Mouse (Mus musculus) ES-CJ7 (cell line): ENCODE data around the gene Tas2r143.

ENCODE experiments used
- DNase-seq: peaks from one replicate; pipeline ENCODE4 v3.0.0; 2011; ENCODE audit warnings: low read depth, low spot score

Tas2r143 gene

GRCm38 (mm10) chr6:42399938-42400337 is at the start of gene Tas2r143:
Gene Tas2r143, plus strand, starts transcription at chr6:42400238.
- DNase-seq = no peak

- no peak for DNase-seq
Observed at GRCm38 (mm10) chr6:42350968-42351775, 48.9 kb upstream of the Tas2r143 start.

- DNase-seq = no peak
Observed at GRCm38 (mm10) chr6:42351776-42352485, 48.1 kb upstream of the Tas2r143 start.

- DNase-seq = no peak
Observed at GRCm38 (mm10) chr6:42352486-42352846, 47.6 kb upstream of the Tas2r143 start.

- no peak for DNase-seq
Observed at GRCm38 (mm10) chr6:42353180-42353579, 46.9 kb upstream of the Tas2r143 start.

- no peak for DNase-seq
Observed at GRCm38 (mm10) chr6:42354076-42355019, 45.7 kb upstream of the Tas2r143 start.

GRCm38 (mm10) chr6:42355366-42355765 is 44.7 kb upstream of the Tas2r143 start:
- no peak for DNase-seq

- no peak for DNase-seq
Observed at GRCm38 (mm10) chr6:42355794-42356600, 44.0 kb upstream of the Tas2r143 start.

- DNase-seq = no peak
Observed at GRCm38 (mm10) chr6:42356913-42357312, 43.1 kb upstream of the Tas2r143 start.

- no peak for DNase-seq
Observed at GRCm38 (mm10) chr6:42357901-42358300, 42.1 kb upstream of the Tas2r143 start.

GRCm38 (mm10) chr6:42358901-42359300 is 41.1 kb upstream of the Tas2r143 start:
- no peak for DNase-seq

GRCm38 (mm10) chr6:42359364-42360147 is 40.5 kb upstream of the Tas2r143 start:
- no peak for DNase-seq

GRCm38 (mm10) chr6:42360231-42360840 is 39.7 kb upstream of the Tas2r143 start:
- DNase-seq = no peak

- no peak for DNase-seq
Observed at GRCm38 (mm10) chr6:42361041-42361895, 38.8 kb upstream of the Tas2r143 start.

- DNase-seq = no peak
Observed at GRCm38 (mm10) chr6:42362074-42362473, 38.0 kb upstream of the Tas2r143 start.

GRCm38 (mm10) chr6:42362497-42362896 is 37.5 kb upstream of the Tas2r143 start:
- DNase-seq = no peak

- no peak for DNase-seq
Observed at GRCm38 (mm10) chr6:42362974-42363373, 37.1 kb upstream of the Tas2r143 start.

- DNase-seq = no peak
Observed at GRCm38 (mm10) chr6:42364066-42364465, 36.0 kb upstream of the Tas2r143 start.

GRCm38 (mm10) chr6:42364607-42365006 is 35.4 kb upstream of the Tas2r143 start:
- no peak for DNase-seq
